Comparison of ENCODE assay signal across 15 mouse cellular contexts in genomic region chr15:102737092-102737491, GRCm38 (mm10). TPM values are rescaled to one million over a fixed set of nuclear protein-coding genes. Genes with fewer than 3 reads are reported as not detected.
DNase-seq lines count a peak whose midpoint lies in the region; ATAC-seq and TF ChIP-seq lines count a peak whose summit lies in the region.
"Had no signal": no experiment of that assay in that cellular context is flagged by ENCODE, and none has a peak within 500 bp of the region (broad histone marks: within the 10 kb centered on the region; RNA-seq: fewer than 3 reads in every experiment).

No protein-coding gene starts in this region.

- no peaks in the 10 kb centered on the region for H3K4me1 ChIP-seq in heart, embryonic 11.5 days (ENCODE audit: control insufficient read depth, insufficient read depth, low read length)
- H3K4me1 ChIP-seq in midbrain, postnatal 0 days (ENCODE audit: insufficient read depth, low read length), result peaks cover 6% of the 10 kb centered on the region; the same call in 1 of the 2 replicates
- peaks cover 21% of the 10 kb centered on the region; the same call in 1 of the 2 replicates for H3K4me1 ChIP-seq in midbrain, embryonic 15.5 days
- H3K4me1 ChIP-seq in hindbrain, embryonic 14.5 days (replicated peaks; ENCODE audit: control insufficient read depth, insufficient read depth, low read length), result peaks cover 30% of the 10 kb centered on the region
- peaks cover 54% of the 10 kb centered on the region for H3K4me1 ChIP-seq in neural tube, embryonic 13.5 days (replicated peaks)

- no peak overlapping the region for H3K27ac ChIP-seq in heart, embryonic 11.5 days (ENCODE audit: low read depth, low read length)
- no peak overlapping the region for H3K27ac ChIP-seq in midbrain, postnatal 0 days (ENCODE audit: low read depth, low read length)
- no peak overlapping the region for H3K27ac ChIP-seq in midbrain, embryonic 15.5 days
- peak overlapping the region; percentile 79; the same call in 1 of the 2 replicates for H3K27ac ChIP-seq in hindbrain, embryonic 14.5 days
- peak overlapping the region; percentile 89 for H3K27ac ChIP-seq in neural tube, embryonic 13.5 days (replicated peaks)
- H3K27ac ChIP-seq: kidney, postnatal 0 days had no signal

- no peak overlapping the region for H3K4me3 ChIP-seq in heart, embryonic 11.5 days (ENCODE audit: low read depth, low read length)
- no peak overlapping the region for H3K4me3 ChIP-seq in midbrain, postnatal 0 days (ENCODE audit: low read depth, low read length)
- H3K4me3 ChIP-seq in midbrain, embryonic 15.5 days, result no peak overlapping the region
- no peak overlapping the region for H3K4me3 ChIP-seq in hindbrain, embryonic 14.5 days (replicated peaks; ENCODE audit: low read length)
- no peak overlapping the region for H3K4me3 ChIP-seq in neural tube, embryonic 13.5 days

- TF ChIP-seq CTCF in midbrain, postnatal 0 days (IDR thresholded peaks at IDR 0.05), result no peak

- no peak for DNase-seq in heart, adult 8-10 months (ENCODE audit: low spot score)
- DNase-seq in midbrain, postnatal 0 days (ENCODE audit: low spot score), result peak; percentile 27
- no peak for DNase-seq in hindbrain, embryonic 14.5 days (ENCODE audit: low spot score)
- no peak for DNase-seq in heart, postnatal 4 days
- DNase-seq in adrenal gland, postnatal 36 days, result no peak
- DNase-seq: adrenal gland, postnatal 25 days; heart, adult 11 months; heart, postnatal 36 days; lung, postnatal 14 days; right cerebral cortex, postnatal 4 days; thymus, postnatal 14 days had no signal

- 83% methylated on average over 19 of the region's 19 CpGs for WGBS in heart, embryonic 11.5 days (ENCODE audit: insufficient replicate concordance)
- WGBS in midbrain, postnatal 0 days, result 80% methylated on average over 19 of the region's 19 CpGs
- WGBS in midbrain, embryonic 15.5 days, result 83% methylated on average over 19 of the region's 19 CpGs
- 61% methylated on average over 19 of the region's 19 CpGs for WGBS in hindbrain, embryonic 14.5 days
- WGBS in neural tube, embryonic 13.5 days, result 23% methylated on average over 19 of the region's 19 CpGs

- H3K9me3 ChIP-seq in heart, embryonic 11.5 days (replicated peaks; ENCODE audit: control insufficient read depth, low read length), result no peaks in the 10 kb centered on the region
- H3K9me3 ChIP-seq in midbrain, postnatal 0 days (ENCODE audit: low read length), result no peaks in the 10 kb centered on the region
- H3K9me3 ChIP-seq in midbrain, embryonic 15.5 days, result no peaks in the 10 kb centered on the region
- no peaks in the 10 kb centered on the region for H3K9me3 ChIP-seq in hindbrain, embryonic 14.5 days (ENCODE audit: control insufficient read depth, low read length)
- no peaks in the 10 kb centered on the region for H3K9me3 ChIP-seq in neural tube, embryonic 13.5 days

- H3K9ac ChIP-seq in heart, embryonic 11.5 days (ENCODE audit: low read depth, low read length), result no peak overlapping the region
- H3K9ac ChIP-seq in midbrain, postnatal 0 days (replicated peaks; ENCODE audit: low read length, poor library complexity, severe bottlenecking), result no peak overlapping the region
- H3K9ac ChIP-seq in midbrain, embryonic 15.5 days, result no peak overlapping the region
- no peak overlapping the region for H3K9ac ChIP-seq in hindbrain, embryonic 14.5 days
- H3K9ac ChIP-seq in neural tube, embryonic 13.5 days, result no peak overlapping the region

- H3K4me2 ChIP-seq in heart, embryonic 11.5 days, result no peak overlapping the region
- H3K4me2 ChIP-seq in midbrain, postnatal 0 days (ENCODE audit: low read depth, low read length, poor library complexity, severe bottlenecking), result no peak overlapping the region
- H3K4me2 ChIP-seq in midbrain, embryonic 15.5 days, result no peak overlapping the region
- H3K4me2 ChIP-seq in hindbrain, embryonic 14.5 days (replicated peaks), result no peak overlapping the region
- 0 out of 2 replicates have a peak overlapping the region, but pooled peaks have one; percentile 37 for H3K4me2 ChIP-seq in neural tube, embryonic 13.5 days

- H3K27me3 ChIP-seq in heart, embryonic 11.5 days (ENCODE audit: control insufficient read depth, insufficient read depth, low read length), result peaks cover 53% of the 10 kb centered on the region
- no peaks in the 10 kb centered on the region for H3K27me3 ChIP-seq in midbrain, postnatal 0 days (ENCODE audit: insufficient read depth, low read length)
- H3K27me3 ChIP-seq in midbrain, embryonic 15.5 days (replicated peaks), result 0 out of 2 replicates have a peak, but pooled peaks cover 6% of the 10 kb centered on the region
- H3K27me3 ChIP-seq in hindbrain, embryonic 14.5 days (ENCODE audit: control insufficient read depth, insufficient read depth, low read length), result no peaks in the 10 kb centered on the region
- H3K27me3 ChIP-seq in neural tube, embryonic 13.5 days, result peaks cover 66% of the 10 kb centered on the region

- 0 out of 2 replicates have a peak, but pooled peaks have one; percentile 17 for ATAC-seq in heart, embryonic 11.5 days (replicated peaks; ENCODE audit: insufficient number of reproducible peaks, low FRiP score, low TSS enrichment)
- ATAC-seq in midbrain, postnatal 0 days (ENCODE audit: low FRiP score), result no peak
- ATAC-seq in midbrain, embryonic 15.5 days (replicated peaks), result no peak; the same call in 1 of the 2 replicates
- no peak for ATAC-seq in hindbrain, embryonic 14.5 days (ENCODE audit: low FRiP score)
- ATAC-seq in neural tube, embryonic 13.5 days (ENCODE audit: low read depth), result peak; percentile 66

- H3K36me3 ChIP-seq in heart, embryonic 11.5 days (ENCODE audit: control insufficient read depth, insufficient read depth, low read length), result no peaks in the 10 kb centered on the region
- no peaks in the 10 kb centered on the region for H3K36me3 ChIP-seq in midbrain, postnatal 0 days (ENCODE audit: insufficient read depth, low read length)
- H3K36me3 ChIP-seq in midbrain, embryonic 15.5 days (replicated peaks), result no peaks in the 10 kb centered on the region
- H3K36me3 ChIP-seq in hindbrain, embryonic 14.5 days (replicated peaks; ENCODE audit: control insufficient read depth, insufficient read depth), result no peaks in the 10 kb centered on the region
- no peaks in the 10 kb centered on the region for H3K36me3 ChIP-seq in neural tube, embryonic 13.5 days

RNA-seq across cellular contexts. Expression of gene Calcoco1, which starts 15.1 kb away (rescaled TPM):
- polyA plus RNA-seq in heart, embryonic 11.5 days (2014; fragmentation: Nextera tagmentation; extraction: Ambion mirVana), result 33.7 and 47.8 TPM in 2 replicates
- 100 to 1,000 TPM; 117 to 143 (median 127) TPM for total RNA-seq in heart, adult 8-10 months (2022)
- total RNA-seq in midbrain, postnatal 0 days (2014; rRNA removed), result 34.4 and 34.7 TPM in 2 replicates
- polyA plus RNA-seq in midbrain, postnatal 0 days (2015; fragmentation: Nextera tagmentation; extraction: Ambion mirVana), result 27.1 and 27.2 TPM in 2 replicates
- polyA plus RNA-seq in midbrain, embryonic 15.5 days (2015; fragmentation: Nextera tagmentation; extraction: Ambion mirVana), result 41.9 and 43.0 TPM in 2 replicates
- 32.2 and 33.1 TPM in 2 replicates for polyA plus RNA-seq in hindbrain, embryonic 14.5 days (2014; fragmentation: Nextera tagmentation; extraction: Ambion mirVana)
- polyA plus RNA-seq in neural tube, embryonic 13.5 days (2015; fragmentation: Nextera tagmentation; extraction: Ambion mirVana), result 35.7 and 41.9 TPM in 2 replicates
- 10 to 100 TPM; 65.6 to 71.0 TPM for total RNA-seq in heart, postnatal 4 days (2021)
- total RNA-seq in adrenal gland, postnatal 36 days (2021), result 100 to 1,000 TPM in 1 of 2 experiments, 10 to 100 TPM in 1; 92.7 to 110 TPM

Comparison
In these comparisons a context has a peak if more than half of its experiments do, and no peak if none do; other contexts are left out.
1. ATAC-seq: peak in heart, embryonic 11.5 days (single experiment) and neural tube, embryonic 13.5 days (single experiment); none in midbrain, postnatal 0 days (single experiment), midbrain, embryonic 15.5 days (single experiment) and hindbrain, embryonic 14.5 days (single experiment).
2. H3K27ac ChIP-seq: peak in hindbrain, embryonic 14.5 days (single experiment) and neural tube, embryonic 13.5 days (single experiment); none in heart, embryonic 11.5 days (single experiment), midbrain, postnatal 0 days (single experiment) and midbrain, embryonic 15.5 days (single experiment).